Mouse (Mus musculus) limb, embryonic 12.5 days (tissue): ENCODE data around the gene Inpp4b. TPM values are rescaled to one million over a fixed set of nuclear protein-coding genes. Genes with fewer than 3 reads are reported as not detected.

Experiments
- ATAC-seq: fragments of 200-750 bp; cut with Nextera tagmentation; 2 replicates; pipeline ENCODE4 v1.8.0; 2017; ENCODE audit warnings: low read depth, moderate TSS enrichment; ENCODE audit not compliant: insufficient number of reproducible peaks, insufficient read depth, low FRiP score, low TSS enrichment
- H3K27ac ChIP-seq: fragments of 300-500 bp; sonication (generic); 2 replicates; pipeline ENCODE4 v1.5.1; 2016; ENCODE audit warnings: mild to moderate bottlenecking, moderate library complexity
- H3K27me3 ChIP-seq: fragments of 300-500 bp; sonication (generic); 2 replicates; pipeline ENCODE4 v1.6.1; 2016; ENCODE audit warnings: mild to moderate bottlenecking, moderate library complexity
- H3K36me3 ChIP-seq: fragments of 300-500 bp; sonication (generic); 2 replicates; pipeline ENCODE4 v1.6.1; 2016; ENCODE audit warnings: mild to moderate bottlenecking, moderate library complexity
- H3K4me1 ChIP-seq: fragments of 300-500 bp; sonication (generic); replicated peaks from 2 replicates; pipeline ENCODE4 v1.6.1; 2016
- H3K4me2 ChIP-seq: fragments of 300-500 bp; sonication (generic); 2 replicates; pipeline ENCODE4 v1.6.1; 2016; ENCODE audit warnings: mild to moderate bottlenecking, moderate library complexity
- H3K4me3 ChIP-seq: fragments of 300-500 bp; sonication (generic); replicated peaks from 2 replicates; pipeline ENCODE4 v1.5.1; 2016; ENCODE audit warnings: mild to moderate bottlenecking
- H3K9ac ChIP-seq: fragments of 300-500 bp; sonication (generic); replicated peaks from 2 replicates; pipeline ENCODE4 v1.6.1; 2016; ENCODE audit warnings: mild to moderate bottlenecking, moderate library complexity
- H3K9me3 ChIP-seq: fragments of 300-500 bp; sonication (generic); 2 replicates; pipeline ENCODE4 v1.6.1; 2016; ENCODE audit warnings: mild to moderate bottlenecking, moderate library complexity
- WGBS: fragments of 180-500 bp; shearing (Covaris S2); methylation state at CpG from one replicate; pipeline ENCODE4 v1.1.7; 2016; 5-methylcytosine and 5-hydroxymethylcytosine counted together
- polyA plus RNA-seq: library from polyadenylated mRNA; unstranded; fragments of >200 nt; fragmentation: Nextera tagmentation; extraction: Ambion mirVana; gene quantifications from 2 replicates; pipeline ENCODE4 v1.2.1, GENCODE M21; 2016

The Inpp4b gene
- polyA plus RNA-seq, 1 experiment from 2014 or later = 15.7 TPM

DNA sequence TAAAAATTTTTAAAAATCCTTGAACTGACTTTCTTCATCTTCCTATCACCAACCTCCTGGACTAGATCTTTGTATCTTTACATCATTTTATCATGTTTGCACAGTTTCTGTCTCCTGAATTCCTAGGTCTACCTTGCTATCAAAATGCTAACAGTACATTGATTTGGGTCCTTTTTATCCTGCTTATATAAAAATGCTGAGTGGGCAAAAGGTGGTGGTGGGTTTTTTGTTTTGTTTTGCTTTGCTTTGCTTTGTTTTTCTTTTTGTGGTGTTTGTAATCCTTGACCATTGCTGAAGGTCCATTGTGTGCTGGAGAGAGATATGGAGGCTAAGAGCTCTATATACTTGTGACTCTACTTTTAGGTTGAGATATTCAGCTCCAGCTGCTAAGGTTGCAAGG, 750.9 kb downstream of the Inpp4b start:
- H3K9me3 ChIP-seq = no peaks in the 10 kb centered on the region
- no peak for ATAC-seq
- H3K4me3 ChIP-seq = no peak overlapping the region
- H3K4me2 ChIP-seq = no peak overlapping the region
- H3K9ac ChIP-seq = no peak overlapping the region
- H3K27me3 ChIP-seq = no peaks in the 10 kb centered on the region
- H3K27ac ChIP-seq = no peak overlapping the region
- H3K36me3 ChIP-seq = no peaks in the 10 kb centered on the region
- no peaks in the 10 kb centered on the region for H3K4me1 ChIP-seq

DNA sequence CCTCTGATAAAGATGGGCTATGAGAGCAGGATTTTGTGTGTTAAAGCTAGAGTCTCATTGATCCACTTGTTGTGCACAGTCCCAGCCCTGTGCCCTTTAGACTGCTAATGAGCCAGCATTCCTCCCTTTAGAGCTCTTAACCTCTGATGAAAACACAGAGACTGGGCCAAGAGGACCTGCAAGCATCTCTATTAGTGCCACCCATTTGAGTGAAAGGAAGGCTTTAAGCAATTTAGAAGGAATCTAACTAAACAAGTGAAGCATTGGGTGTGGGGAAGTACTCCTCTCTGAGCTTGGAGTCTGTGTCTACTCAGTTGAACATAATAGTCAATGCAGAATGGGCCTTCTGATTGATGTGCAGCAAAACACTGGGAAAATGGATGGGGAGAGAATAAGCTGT, 762.2 kb downstream of the Inpp4b start:
- Histone ChIP-seq H3K4me2 (no peak overlapping the region), H3K9me3 (no peaks in the 10 kb centered on the region), H3K27me3 (no peaks in the 10 kb centered on the region), H3K27ac (no peak overlapping the region), H3K9ac (no peak overlapping the region), H3K4me3 (no peak overlapping the region), H3K4me1 (no peaks in the 10 kb centered on the region), H3K36me3 (no peaks in the 10 kb centered on the region)
- no peak for ATAC-seq

DNA sequence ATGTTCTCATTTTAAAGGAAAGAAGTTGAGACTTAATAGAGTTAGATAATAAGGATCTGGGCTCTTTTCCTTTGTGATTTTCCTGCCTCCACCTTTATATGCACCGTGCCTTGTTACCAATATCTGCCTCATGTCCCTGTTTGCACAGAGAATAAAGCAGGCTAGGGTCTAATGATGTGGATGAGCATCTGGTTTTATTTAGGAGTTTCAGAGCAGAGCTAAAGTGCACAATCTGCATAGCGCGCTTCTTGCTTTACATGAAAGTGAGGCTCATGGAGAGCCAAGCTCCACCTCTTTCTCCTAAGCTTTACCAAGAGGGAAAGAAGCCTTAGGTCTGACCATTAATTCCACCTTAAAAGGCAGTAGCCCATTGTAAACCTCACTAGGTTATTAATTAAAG, 763.8 kb downstream of the Inpp4b start:
- Histone ChIP-seq H3K36me3 (no peaks in the 10 kb centered on the region), H3K4me2 (no peak overlapping the region), H3K9ac (no peak overlapping the region), H3K4me3 (no peak overlapping the region), H3K4me1 (no peaks in the 10 kb centered on the region), H3K9me3 (no peaks in the 10 kb centered on the region), H3K27ac (no peak overlapping the region), H3K27me3 (no peaks in the 10 kb centered on the region)
- ATAC-seq = peak; percentile 75
- 14% methylated on average over 3 of the region's 3 CpGs for WGBS

DNA sequence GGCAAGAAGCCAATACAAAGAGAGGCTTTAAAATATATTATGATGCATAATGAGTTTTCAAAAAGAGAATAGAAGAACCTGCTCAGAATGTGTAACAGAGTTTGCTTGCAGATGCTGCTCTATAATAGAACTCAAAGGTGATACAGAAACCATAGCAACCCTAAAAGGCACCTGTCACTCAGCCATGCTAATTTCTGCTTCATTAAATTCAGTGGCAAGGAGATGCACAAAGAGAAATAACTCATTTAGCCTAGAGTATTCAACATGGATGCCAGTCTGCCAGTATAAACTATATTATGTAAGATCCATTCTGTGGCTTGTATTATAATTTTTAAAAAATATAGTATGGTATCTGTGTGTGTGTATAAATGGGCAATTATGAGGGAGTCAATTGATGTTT, 807.9 kb downstream of the Inpp4b start:
- Histone ChIP-seq H3K27ac (no peak overlapping the region), H3K4me3 (no peak overlapping the region), H3K36me3 (no peaks in the 10 kb centered on the region), H3K4me2 (no peak overlapping the region), H3K9me3 (peaks cover 11% of the 10 kb centered on the region; the same call in 1 of the 2 replicates), H3K4me1 (no peaks in the 10 kb centered on the region), H3K27me3 (no peaks in the 10 kb centered on the region), H3K9ac (no peak overlapping the region)
- no peak for ATAC-seq

DNA sequence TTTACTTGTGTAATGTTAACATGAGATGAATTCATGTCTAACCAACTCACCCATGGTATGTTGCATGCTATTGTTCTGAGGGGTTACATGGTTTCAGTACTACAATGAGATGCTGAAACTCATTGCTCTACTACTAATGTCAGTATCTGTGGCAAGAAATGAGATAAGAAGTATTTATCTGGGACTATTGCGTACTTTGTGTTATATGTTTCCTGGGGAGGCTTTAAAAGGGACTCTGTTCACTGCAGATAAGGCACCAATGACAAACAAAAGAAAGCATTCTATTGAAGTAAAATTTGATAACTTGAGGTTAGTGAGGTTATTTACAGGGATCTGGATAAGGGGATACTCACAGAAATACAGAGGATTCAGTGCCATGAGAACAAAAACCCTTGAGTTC, 815.6 kb downstream of the Inpp4b start:
- no peak for ATAC-seq
- H3K36me3 ChIP-seq = no peaks in the 10 kb centered on the region
- WGBS = 93% methylated on average over 1 of the region's 1 CpGs
- no peaks in the 10 kb centered on the region for H3K27me3 ChIP-seq
- H3K4me1 ChIP-seq = no peaks in the 10 kb centered on the region
- peaks cover 9% of the 10 kb centered on the region; the same call in 1 of the 2 replicates for H3K9me3 ChIP-seq
- H3K4me3 ChIP-seq = no peak overlapping the region
- H3K4me2 ChIP-seq = no peak overlapping the region
- H3K9ac ChIP-seq = no peak overlapping the region
- no peak overlapping the region for H3K27ac ChIP-seq
